Mouse (Mus musculus) cerebellum, adult 9-10 months (tissue): ENCODE measurements around the gene Prdx5.
"Not testable (repeated sequence)": the region's sequence is repeated elsewhere in the genome, so short reads cannot be mapped to it uniquely, and the experiment has no call there.

ENCODE experiments used
- DNase-seq: peaks from one replicate; pipeline ENCODE4 v3.0.0; 2022

The Prdx5 gene

GRCm38 (mm10) chr19:6915276-6915675 is 5.4 kb upstream of the Prdx5 start:
- no peak for DNase-seq

- DNase-seq = peak; percentile 40
Observed at GRCm38 (mm10) chr19:6914540-6914939, 4.6 kb upstream of the Prdx5 start.

- DNase-seq = peak; percentile 38
Observed at GRCm38 (mm10) chr19:6913991-6914390, 4.1 kb upstream of the Prdx5 start.

GRCm38 (mm10) chr19:6913036-6913435 is 3.1 kb upstream of the Prdx5 start:
- no peak for DNase-seq

- DNase-seq = peak; percentile 37
Observed at GRCm38 (mm10) chr19:6912205-6912970, 2.5 kb upstream of the Prdx5 start.

GRCm38 (mm10) chr19:6911101-6912074 is 1.5 kb upstream of the Prdx5 start:
- peak; percentile 59 for DNase-seq

- peak; percentile 72 for DNase-seq
Observed at GRCm38 (mm10) chr19:6910306-6910705, 400 bp upstream of the Prdx5 start.

- no peak for DNase-seq
Observed at GRCm38 (mm10) chr19:6909021-6909420, 885 bp downstream of the Prdx5 start.

GRCm38 (mm10) chr19:6907811-6908540 is 1.9 kb downstream of the Prdx5 start:
- DNase-seq = peak; percentile 46

GRCm38 (mm10) chr19:6907094-6907493 is 2.8 kb downstream of the Prdx5 start:
- peak; percentile 40 for DNase-seq

GRCm38 (mm10) chr19:6906199-6906598 is 3.7 kb downstream of the Prdx5 start:
- DNase-seq = peak; percentile 33

GRCm38 (mm10) chr19:6905498-6906159 is 4.3 kb downstream of the Prdx5 start:
- no peak for DNase-seq

GRCm38 (mm10) chr19:6904846-6905245 is 5.1 kb downstream of the Prdx5 start:
- DNase-seq = no peak

- DNase-seq = no peak
Observed at GRCm38 (mm10) chr19:6903031-6903430, 6.9 kb downstream of the Prdx5 start.

GRCm38 (mm10) chr19:6899641-6900040 is 10.3 kb downstream of the Prdx5 start:
- DNase-seq = no peak

GRCm38 (mm10) chr19:6895608-6896305 is 14.1 kb downstream of the Prdx5 start:
- not testable (repeated sequence) for DNase-seq

- DNase-seq = no peak
Observed at GRCm38 (mm10) chr19:6893731-6894451, 16.0 kb downstream of the Prdx5 start.

- DNase-seq = no peak
Observed at GRCm38 (mm10) chr19:6892512-6892911, 17.4 kb downstream of the Prdx5 start.

GRCm38 (mm10) chr19:6877965-6878364 is 31.9 kb downstream of the Prdx5 start:
- no peak for DNase-seq

- no peak for DNase-seq
Observed at GRCm38 (mm10) chr19:6876799-6877198, 33.1 kb downstream of the Prdx5 start.

GRCm38 (mm10) chr19:6875834-6876233 is 34.1 kb downstream of the Prdx5 start:
- no peak for DNase-seq
